Mouse (Mus musculus): Measurements from ENCODE around the gene Oaz3.

GRCm38 (mm10) chr3:94480291-94480884 lies 36.7 kb upstream of the Oaz3 start, which contains the start of gene Riiad1:
- TF ChIP-seq POLR2A (IDR thresholded peaks at IDR 0.05; ENCODE audit: low read depth, low read length) (no peak), CTCF (IDR thresholded peaks at IDR 0.05; ENCODE audit: extremely low read depth, insufficient read length, insufficient replicate concordance, low read depth, low read length) (no peak)
